Mouse (Mus musculus): ENCODE measurements around the gene Znhit3.

The Znhit3 gene

GRCm38 (mm10) chr11:84916053-84916702 is at the start of gene Znhit3:
Znhit3 (minus strand) TSS chr11:84916366.
- peak; percentile 98 for DNase-seq (ENCODE audit: low read depth, low spot score)

- DNase-seq (ENCODE audit: low read depth, low spot score) = no peak
These were observed 47.4 kb upstream of the Znhit3 start for GRCm38 (mm10) chr11:84963556-84963955.

DNA sequence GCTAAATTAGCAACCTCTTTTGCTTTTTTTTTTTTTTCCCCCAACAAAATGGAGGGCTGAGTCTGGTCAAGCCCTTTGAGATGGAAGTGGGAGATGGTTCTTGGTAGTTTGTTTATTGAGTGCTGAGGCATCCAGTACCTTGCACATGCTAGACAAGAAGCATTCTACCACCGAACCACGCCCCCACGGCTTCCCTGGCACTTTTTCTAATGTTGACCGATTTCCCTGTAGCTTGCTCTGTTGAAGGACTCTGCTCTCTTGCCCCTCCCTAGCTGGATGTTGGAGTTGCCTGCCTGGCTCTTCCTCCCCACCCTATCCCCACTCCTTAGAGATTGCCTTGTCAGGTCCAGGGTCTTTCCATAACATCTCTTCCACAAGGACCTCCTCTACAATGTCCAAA is 46.4 kb upstream of the Znhit3 start:
- DNase-seq (ENCODE audit: low read depth, low spot score) = no peak

- no peak for DNase-seq (ENCODE audit: low read depth, low spot score)
These were observed 45.4 kb upstream of the Znhit3 start for GRCm38 (mm10) chr11:84961571-84961970.

- DNase-seq (ENCODE audit: low read depth, low spot score) = peak; percentile 99
These were observed 44.6 kb upstream of the Znhit3 start for GRCm38 (mm10) chr11:84960780-84961179.

DNA sequence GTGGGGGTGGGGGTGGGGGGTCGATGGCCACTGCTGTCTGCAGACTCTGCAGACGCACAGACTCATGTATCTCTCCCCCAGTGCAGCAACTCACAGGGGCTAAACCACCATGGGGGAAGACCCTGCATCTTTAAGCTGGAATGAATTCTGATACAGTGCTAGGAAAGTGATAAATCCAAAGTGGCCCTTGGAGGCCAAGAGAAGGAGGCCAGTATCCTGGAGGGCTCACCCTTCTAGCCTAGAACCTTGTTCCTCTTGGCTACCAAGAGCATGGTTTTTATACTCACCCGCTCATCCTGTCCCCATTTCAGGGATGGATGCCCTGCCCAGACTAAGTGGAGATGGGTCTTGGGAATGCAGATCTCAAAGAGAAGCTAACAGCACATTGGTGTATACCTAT is 44.1 kb upstream of the Znhit3 start:
- DNase-seq (ENCODE audit: low read depth, low spot score) = no peak

- DNase-seq (ENCODE audit: low read depth, low spot score) = peak; percentile 86
These were observed 43.6 kb upstream of the Znhit3 start for GRCm38 (mm10) chr11:84959701-84960181.

GRCm38 (mm10) chr11:84959181-84959580 is 43.0 kb upstream of the Znhit3 start:
- no peak for DNase-seq (ENCODE audit: low read depth, low spot score)

DNA sequence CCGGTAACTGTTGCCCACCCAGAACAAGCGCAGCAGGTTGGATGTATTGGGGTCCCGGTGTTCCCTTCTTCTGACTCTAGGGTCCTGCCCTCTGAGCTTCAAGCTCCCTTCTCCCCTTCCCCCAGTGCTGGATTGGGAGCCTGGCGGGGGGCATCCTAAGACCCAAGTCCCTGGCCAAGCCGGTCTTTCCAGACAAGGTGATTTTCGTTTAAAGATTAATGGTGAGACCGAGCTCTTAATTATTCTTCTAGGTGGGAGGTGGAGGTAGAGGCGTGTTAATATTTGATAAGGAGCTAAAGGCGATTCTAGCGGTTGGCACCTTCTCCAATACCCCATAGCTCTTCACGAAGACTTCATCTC is 42.1 kb upstream of the Znhit3 start:
- no peak for DNase-seq (ENCODE audit: low read depth, low spot score)

DNA sequence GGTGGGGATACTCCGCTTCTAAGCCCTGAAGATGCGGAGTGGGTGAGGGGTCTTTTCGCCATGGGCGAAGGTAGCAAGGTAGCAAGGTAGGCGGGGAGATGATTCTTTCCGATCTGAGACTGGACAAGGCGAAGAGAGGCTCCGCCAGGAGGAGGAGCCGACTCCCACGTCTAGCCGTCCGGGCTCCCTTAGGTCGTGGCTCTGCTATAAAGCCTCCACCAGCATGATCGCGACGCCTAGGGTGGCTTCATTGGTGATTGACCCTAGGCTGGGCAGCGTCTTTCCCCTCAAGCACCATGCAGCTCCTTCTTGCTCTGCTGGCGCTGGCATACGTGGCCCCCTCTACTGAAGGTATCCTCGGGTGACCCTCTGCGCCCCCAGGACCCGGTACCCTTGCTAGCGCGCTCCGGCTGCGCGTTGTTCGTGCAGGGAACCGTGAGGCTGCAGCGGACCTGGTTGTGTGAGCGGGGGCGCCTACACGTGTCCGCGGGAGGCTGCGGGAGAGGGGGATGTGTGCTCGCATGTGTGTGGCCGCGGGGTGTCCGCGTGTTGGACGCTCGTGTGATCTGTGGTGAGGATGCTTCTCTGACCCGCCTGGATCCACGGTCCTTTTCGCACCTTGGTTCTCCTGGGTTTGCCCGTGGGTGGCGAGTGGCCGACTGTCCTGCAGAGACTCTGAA is 41.6 kb upstream of the Znhit3 start, which contains the start of gene Car4:
TSS of gene Car4 (plus strand) at position 196 of the 680 bp plus-strand sequence.
- peak; percentile 89 for DNase-seq (ENCODE audit: low read depth, low spot score)

DNA sequence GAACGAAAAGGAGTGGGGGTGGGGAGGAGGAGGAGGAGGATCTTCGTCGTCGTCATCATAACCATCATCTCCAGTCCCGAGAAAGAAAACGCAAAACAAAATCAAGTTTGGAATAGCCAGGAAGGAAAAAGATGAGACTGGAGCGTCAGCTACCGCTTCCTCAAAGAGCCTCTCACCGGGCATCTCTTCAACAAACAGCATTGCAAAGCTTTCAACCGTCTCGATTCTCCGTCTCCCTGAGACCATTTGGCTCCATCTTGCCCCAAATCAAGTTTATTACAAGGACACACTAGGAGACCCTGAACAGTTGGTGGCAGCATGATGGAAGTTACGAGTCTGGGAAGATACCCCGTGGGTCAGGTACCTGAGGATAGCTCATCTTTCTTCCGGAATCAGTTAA is 41.0 kb upstream of the Znhit3 start:
- no peak for DNase-seq (ENCODE audit: low read depth, low spot score)

DNA sequence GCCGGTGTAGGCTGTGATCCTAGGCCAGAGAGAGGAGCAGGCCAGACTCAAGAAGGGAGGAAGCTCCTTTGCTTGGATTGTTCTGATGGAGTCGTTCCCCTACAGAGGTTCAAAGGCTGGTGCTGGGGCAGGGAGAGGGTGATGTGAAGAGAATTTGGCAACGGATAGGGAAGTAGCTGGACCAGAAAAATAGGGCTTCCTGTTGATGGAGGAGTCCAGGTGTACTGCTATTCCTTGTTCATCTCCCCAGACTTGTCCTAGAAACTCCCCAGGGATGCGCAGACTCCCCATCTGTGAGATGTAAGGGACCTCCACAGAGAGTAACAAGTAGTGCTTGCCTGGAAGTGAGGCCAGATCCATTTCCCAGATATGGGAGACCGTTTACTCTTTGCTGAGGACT is 40.2 kb upstream of the Znhit3 start:
- no peak for DNase-seq (ENCODE audit: low read depth, low spot score)

DNA sequence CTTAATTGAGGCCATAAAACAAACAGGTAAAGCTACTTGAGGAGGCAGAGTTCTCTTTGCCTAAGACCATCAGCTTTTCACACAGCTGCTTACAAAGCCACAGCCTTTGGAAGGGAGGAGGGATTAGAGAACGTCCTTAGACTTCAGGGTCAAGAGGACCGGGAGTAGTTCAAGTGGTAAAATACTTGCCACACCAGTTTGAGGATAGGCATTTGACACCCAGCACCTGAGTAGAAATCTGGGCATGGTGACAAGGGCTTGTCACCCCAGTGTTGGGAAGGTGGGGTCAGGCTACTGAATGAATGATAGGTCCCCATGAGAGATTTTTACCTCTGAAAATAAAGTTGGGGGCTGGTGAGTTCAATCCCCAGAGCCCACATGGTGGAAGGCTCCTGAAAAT is 36.4 kb upstream of the Znhit3 start:
- no peak for DNase-seq (ENCODE audit: low read depth, low spot score)

DNA sequence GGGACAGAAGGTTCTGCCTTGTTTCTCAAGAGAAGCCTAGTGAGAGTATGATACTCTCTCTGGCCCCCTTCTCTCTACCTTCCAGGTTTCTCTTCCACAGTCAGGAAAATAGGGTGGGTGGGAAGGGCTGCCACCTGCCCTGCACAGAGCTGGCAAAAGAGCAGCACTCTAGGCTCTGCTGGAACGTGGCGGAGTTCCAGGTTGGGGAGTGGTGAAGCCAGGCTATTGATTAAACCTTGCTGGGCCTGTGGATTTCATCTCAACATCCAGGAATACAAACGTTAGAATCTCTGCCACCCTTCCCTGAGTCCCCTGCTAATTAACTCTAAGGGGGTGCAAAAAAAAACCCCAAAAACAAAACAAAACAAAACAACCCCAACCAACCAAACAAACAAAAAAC is 32.4 kb upstream of the Znhit3 start:
- DNase-seq (ENCODE audit: low read depth, low spot score) = no peak

GRCm38 (mm10) chr11:84948114-84948513 is 31.9 kb upstream of the Znhit3 start:
- DNase-seq (ENCODE audit: low read depth, low spot score) = no peak

GRCm38 (mm10) chr11:84947206-84947605 is 31.0 kb upstream of the Znhit3 start:
- no peak for DNase-seq (ENCODE audit: low read depth, low spot score)

GRCm38 (mm10) chr11:84945841-84946240 is 29.7 kb upstream of the Znhit3 start:
- no peak for DNase-seq (ENCODE audit: low read depth, low spot score)

DNA sequence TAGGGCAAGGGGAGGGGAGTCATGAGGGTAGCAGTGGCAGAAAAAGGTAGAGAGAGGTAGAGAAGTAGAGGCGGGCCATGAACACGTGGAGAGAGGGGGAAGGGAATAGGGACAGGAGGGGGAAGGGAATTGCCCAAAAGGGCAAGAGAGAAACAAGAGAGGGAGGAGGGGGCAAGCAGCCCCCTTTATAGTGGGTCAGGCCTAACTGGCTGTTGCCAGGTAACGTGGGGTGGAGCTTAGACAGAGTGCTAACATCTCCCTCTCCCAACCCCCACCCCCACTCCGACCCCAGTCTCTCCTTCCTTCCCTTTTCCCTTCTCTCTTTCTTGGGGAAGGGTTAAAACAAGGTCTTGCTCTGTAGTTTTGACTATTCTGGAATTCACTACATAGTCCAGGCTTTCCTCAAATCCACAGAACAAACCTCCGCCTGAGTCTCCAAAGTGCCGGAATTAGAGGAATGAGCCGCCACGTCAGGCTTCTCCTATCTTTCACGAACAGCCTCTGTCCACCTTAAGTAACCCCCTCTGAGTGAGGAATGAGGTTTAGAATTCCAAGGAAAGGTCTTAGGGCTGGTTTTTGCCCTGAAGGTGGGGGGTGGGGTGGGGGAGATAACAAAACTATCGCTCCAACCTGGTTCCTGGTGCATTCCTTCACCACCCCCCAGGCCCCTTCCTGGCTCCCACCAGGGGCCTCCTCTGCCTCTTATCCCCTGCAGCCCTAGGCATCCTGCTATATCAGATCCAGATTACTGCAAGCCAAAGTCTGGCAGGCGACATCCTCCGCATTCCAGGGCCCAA is 28.7 kb upstream of the Znhit3 start:
- DNase-seq (ENCODE audit: low read depth, low spot score) = no peak

GRCm38 (mm10) chr11:84943948-84944347 is 27.8 kb upstream of the Znhit3 start:
- no peak for DNase-seq (ENCODE audit: low read depth, low spot score)

DNA sequence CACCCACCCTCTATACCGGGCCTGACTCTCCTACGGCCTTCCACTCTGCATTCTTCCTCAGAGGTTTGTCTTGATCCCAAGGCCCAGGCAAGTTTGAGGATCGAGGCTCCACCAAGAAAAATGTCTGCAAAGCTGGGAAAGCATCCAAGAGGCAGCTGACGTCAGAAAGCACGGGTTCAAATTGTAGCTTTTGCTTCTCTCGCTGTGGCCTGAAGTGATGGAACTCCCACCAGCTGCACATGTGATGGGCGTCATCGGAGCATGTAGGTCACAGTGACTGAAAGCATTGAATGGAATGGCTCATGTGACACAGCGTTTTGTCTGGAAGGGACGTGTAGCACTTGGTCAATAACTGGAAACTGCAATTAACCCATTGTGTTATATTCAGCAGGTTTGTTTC is 24.0 kb upstream of the Znhit3 start:
- peak; percentile 54 for DNase-seq (ENCODE audit: low read depth, low spot score)

- peak; percentile 87 for DNase-seq (ENCODE audit: low read depth, low spot score)
These were observed 23.4 kb upstream of the Znhit3 start for GRCm38 (mm10) chr11:84939508-84940053.

- no peak for DNase-seq (ENCODE audit: low read depth, low spot score)
These were observed 16.1 kb upstream of the Znhit3 start for GRCm38 (mm10) chr11:84932261-84932660.

All from brain, adult 2 months (tissue).